Mouse (Mus musculus) CH12.LX (cell line): ENCODE measurements around the gene Macf1. TPM values are rescaled to one million over a fixed set of nuclear protein-coding genes. Genes with fewer than 3 reads are reported as not detected.
"Not testable (repeated sequence)": the region's sequence is repeated elsewhere in the genome, so short reads cannot be mapped to it uniquely, and the experiment has no call there.

ENCODE experiments used
- DNase-seq: peaks from one replicate; pipeline ENCODE4 v3.0.0-alpha.2; 2013; ENCODE audit errors: extremely low read depth
- H3K27ac ChIP-seq: 2 replicates; pipeline ENCODE4 v1.5.1; 2012; ENCODE audit warnings: low read depth, mild to moderate bottlenecking, control low read depth, moderate library complexity; ENCODE audit not compliant: insufficient read depth
- H3K27me3 ChIP-seq: replicated peaks from 2 replicates; pipeline ENCODE3; 2012; ENCODE audit warnings: inconsistent platforms
- H3K36me3 ChIP-seq, 2 experiments: replicated peaks in 1 of 2; 2 replicates each; pipeline versions ENCODE3 to v1.6.1; 2012; ENCODE audit warnings: inconsistent platforms in 1 of 2, low read length in 1 of 2, mild to moderate bottlenecking in 1 of 2, mixed read lengths in 1 of 2, moderate library complexity in 1 of 2; ENCODE audit not compliant: control insufficient read depth in 1 of 2, insufficient read depth in 1 of 2
- H3K4me1 ChIP-seq, 2 experiments: 2 replicates each; pipeline ENCODE4 v1.6.1; 2012; ENCODE audit warnings: inconsistent platforms in 1 of 2, moderate library complexity in 1 of 2; ENCODE audit not compliant: insufficient read depth in 2 of 2, control insufficient read depth in 1 of 2
- H3K4me2 ChIP-seq: 2 replicates; pipeline ENCODE4 v1.6.1; 2012; ENCODE audit warnings: low read depth, mild to moderate bottlenecking, control low read depth; ENCODE audit not compliant: poor library complexity, insufficient read depth, severe bottlenecking
- H3K4me3 ChIP-seq, 3 experiments: fragments of 150-350 bp in 1 of 3; sonication (generic) in 1 of 3; replicated peaks in 1 of 3; 2 replicates each; pipeline versions ENCODE3 to v1.5.1; 2011 to 2012; ENCODE audit warnings: low read depth in 2 of 3, low read length in 2 of 3, mild to moderate bottlenecking in 2 of 3, moderate library complexity in 2 of 3, control low read depth in 1 of 3, improper control_type of control experiment in 1 of 3, inconsistent platforms in 1 of 3, mixed read lengths in 1 of 3; ENCODE audit not compliant: poor library complexity in 1 of 3
- H3K79me2 ChIP-seq: replicated peaks from 2 replicates; pipeline ENCODE4 v1.6.1; 2012; ENCODE audit warnings: mild to moderate bottlenecking, moderate library complexity; ENCODE audit not compliant: control insufficient read depth, poor library complexity, insufficient read depth, severe bottlenecking; ENCODE audit errors: extremely low read depth
- H3K9ac ChIP-seq: 2 replicates; pipeline ENCODE4 v1.6.1; 2012; ENCODE audit warnings: low read depth, mild to moderate bottlenecking, control low read depth, moderate library complexity; ENCODE audit not compliant: insufficient read depth
- H3K9me3 ChIP-seq: replicated peaks from 2 replicates; pipeline ENCODE3; 2012; ENCODE audit warnings: low read length, inconsistent platforms, mixed read lengths
- CHD2 ChIP-seq: IDR thresholded peaks from 2 replicates; pipeline ENCODE4 v1.6.1; 2011; ENCODE audit warnings: low read length, improper control_type of control experiment
- E2F4 ChIP-seq: IDR thresholded peaks from 2 replicates; pipeline ENCODE4 v1.6.1; 2011; ENCODE audit warnings: low read depth, low read length, improper control_type of control experiment; ENCODE audit not compliant: insufficient replicate concordance
- ELF1 ChIP-seq: IDR thresholded peaks from 2 replicates; pipeline ENCODE4 v1.6.1; 2014; ENCODE audit warnings: low read depth, mild to moderate bottlenecking, inconsistent platforms, low read length, improper control_type of control experiment
- ETS1 ChIP-seq: conservative IDR thresholded peaks from 2 replicates; pipeline ENCODE4 v1.6.1; 2012; ENCODE audit warnings: low read depth, mild to moderate bottlenecking, inconsistent platforms, low read length, improper control_type of control experiment, moderate library complexity
- GABPA ChIP-seq: IDR thresholded peaks from 2 replicates; pipeline ENCODE4 v1.6.1; 2012; ENCODE audit warnings: low read depth, low read length, improper control_type of control experiment, inconsistent platforms; ENCODE audit not compliant: insufficient replicate concordance
- IRF4 ChIP-seq: IDR thresholded peaks from 2 replicates; pipeline ENCODE4 v1.6.1; 2014; ENCODE audit warnings: low read depth, mild to moderate bottlenecking, inconsistent platforms, low read length, improper control_type of control experiment
- JUN ChIP-seq: IDR thresholded peaks from 2 replicates; pipeline ENCODE4 v1.6.1; 2011; ENCODE audit warnings: low read depth, mild to moderate bottlenecking, low read length, improper control_type of control experiment, moderate library complexity; ENCODE audit not compliant: insufficient read depth
- JUND ChIP-seq: conservative IDR thresholded peaks from 2 replicates; pipeline ENCODE4 v1.6.1; 2011; ENCODE audit warnings: low read depth, low read length, improper control_type of control experiment
- MAFK ChIP-seq: IDR thresholded peaks from 2 replicates; pipeline ENCODE4 v1.6.1; 2011; ENCODE audit warnings: low read length, improper control_type of control experiment; ENCODE audit not compliant: insufficient replicate concordance
- MAZ ChIP-seq: IDR thresholded peaks from 2 replicates; pipeline ENCODE4 v1.6.1; 2012; ENCODE audit warnings: low read depth, mild to moderate bottlenecking, inconsistent platforms, low read length, improper control_type of control experiment, moderate library complexity
- MXI1 ChIP-seq: IDR thresholded peaks from 2 replicates; pipeline ENCODE4 v1.6.1; 2011; ENCODE audit warnings: mild to moderate bottlenecking, low read depth, low read length, improper control_type of control experiment
- MYC ChIP-seq: IDR thresholded peaks from 2 replicates; pipeline ENCODE4 v1.6.1; 2011; ENCODE audit warnings: low read depth, mild to moderate bottlenecking, improper control_type of control experiment, low read length
- NRF1 ChIP-seq: IDR thresholded peaks from 2 replicates; pipeline ENCODE4 v1.6.1; 2014; ENCODE audit warnings: low read depth, mild to moderate bottlenecking, inconsistent platforms, low read length, improper control_type of control experiment, moderate library complexity
- PAX5 ChIP-seq: IDR thresholded peaks from 2 replicates; pipeline ENCODE4 v1.6.1; 2012; ENCODE audit warnings: low read length, inconsistent platforms, mixed read lengths
- SIN3A ChIP-seq: IDR thresholded peaks from 2 replicates; pipeline ENCODE4 v1.6.1; 2012; ENCODE audit warnings: low read length, improper control_type of control experiment, inconsistent platforms
- TBP ChIP-seq: conservative IDR thresholded peaks from 2 replicates; pipeline ENCODE4 v1.6.1; 2011; ENCODE audit warnings: low read depth, low read length, improper control_type of control experiment
- TCF12 ChIP-seq: IDR thresholded peaks from 2 replicates; pipeline ENCODE4 v1.6.1; 2014; ENCODE audit warnings: low read depth, mild to moderate bottlenecking, inconsistent platforms, low read length, improper control_type of control experiment
- UBTF ChIP-seq: IDR thresholded peaks from 2 replicates; pipeline ENCODE4 v1.6.1; 2012; ENCODE audit warnings: low read depth, mild to moderate bottlenecking, inconsistent platforms, low read length, improper control_type of control experiment, moderate library complexity
- ZC3H11A ChIP-seq: IDR thresholded peaks from 2 replicates; pipeline ENCODE4 v1.6.1; 2012; ENCODE audit warnings: low read depth, mild to moderate bottlenecking, inconsistent platforms, low read length, improper control_type of control experiment
- ZKSCAN1 ChIP-seq: IDR thresholded peaks from 2 replicates; pipeline ENCODE4 v1.6.1; 2012; ENCODE audit warnings: low read depth, inconsistent platforms, low read length, improper control_type of control experiment, borderline replicate concordance
- ZNF384 ChIP-seq: IDR thresholded peaks from 2 replicates; pipeline ENCODE4 v1.6.1; 2012; ENCODE audit warnings: low read depth, low read length, improper control_type of control experiment, inconsistent platforms
- dilution Hi-C: fragments of 300-500 bp; cut with MboI; formaldehyde crosslinking; loops from 2 replicates; pipeline ENCODE4 v1.14.3; 2020; ENCODE audit warnings: low sequenced_read_pairs; ENCODE audit not compliant: extremely low pct_unique_long_range_greater_than_20kb, extremely low pct_ligation_motif_present
- in situ Hi-C: fragments of 300-500 bp; cut with MboI; formaldehyde crosslinking; loops from 3 replicates; pipeline ENCODE4 v1.14.3; 2019; ENCODE audit warnings: low sequenced_read_pairs, low pct_ligation_motif_present, low pct_unique_long_range_greater_than_20kb, mixed read lengths
- polyA plus RNA-seq: library from polyadenylated mRNA; unstranded; fragments of >175 nt; gene quantifications from 2 replicates; pipeline ENCODE4 v1.2.1, GENCODE M21; 2012; ENCODE audit warnings: low read depth; ENCODE audit not compliant: insufficient read length
- total RNA-seq, 2 experiments: library from RNA; depleted of rRNA; stranded (reverse); fragments of 300-350 nt in 1 of 2; fragments of >200 nt in 1 of 2; gene quantifications; 2 replicates each; pipeline ENCODE4 v1.2.3; 2012 to 2014

The Macf1 gene
- total and polyA plus RNA-seq, 3 experiments = 63.3 to 93.3 (median 77.8) TPM

- H3K4me1 ChIP-seq = peaks cover 3 to 12% of the 10 kb centered on the region in 2 experiments; a peak in 3 of 4 replicates
- H3K9me3 ChIP-seq = no peaks in the 10 kb centered on the region
- H3K27ac ChIP-seq = no peak overlapping the region
- no peak overlapping the region for H3K9ac ChIP-seq
- TF ChIP-seq MAZ = no peak
- no peak for TF ChIP-seq IRF4
- no peak for TF ChIP-seq ZNF384
- TF ChIP-seq NRF1 = no peak
- TF ChIP-seq ZKSCAN1 = no peak
- no peak for TF ChIP-seq PAX5
- no peak for TF ChIP-seq MYC
- TF ChIP-seq E2F4 = no peak
- TF ChIP-seq MAFK = no peak
- TF ChIP-seq ELF1 = no peak
- TF ChIP-seq UBTF = no peak
- no peak for TF ChIP-seq ETS1
- TF ChIP-seq TBP = no peak
- TF ChIP-seq MXI1 = no peak
- no peak for TF ChIP-seq JUN
- TF ChIP-seq TCF12 = no peak
- TF ChIP-seq ZC3H11A = no peak
- no peak for TF ChIP-seq SIN3A
- H3K27me3 ChIP-seq = no peaks in the 10 kb centered on the region
- H3K4me3 ChIP-seq = no peak overlapping the region
- DNase-seq = no peak
- H3K36me3 ChIP-seq = no peaks in the 10 kb centered on the region
- H3K79me2 ChIP-seq = no peaks in the 10 kb centered on the region
- in situ Hi-C loops = no loop called here
- H3K4me2 ChIP-seq = no peak overlapping the region
- dilution Hi-C loops = no loop called here
Measured at GRCm38 (mm10) chr4:123655245-123655644, 28.9 kb downstream of the Macf1 start.

GRCm38 (mm10) chr4:123654566-123654965 is 29.6 kb downstream of the Macf1 start:
- in situ Hi-C loops (no loop called here), dilution Hi-C loops (no loop called here)
- Histone ChIP-seq H3K27me3 (no peaks in the 10 kb centered on the region), H3K36me3 (no peaks in the 10 kb centered on the region), H3K4me1 (peaks cover 3 to 7% of the 10 kb centered on the region in 2 experiments; a peak in 3 of 4 replicates), H3K27ac (no peak overlapping the region), H3K4me2 (no peak overlapping the region), H3K4me3 (no peak overlapping the region)
- DNase-seq = no peak
- no peak for TF ChIP-seq GABPA
- TF ChIP-seq JUND = no peak
- no peak for TF ChIP-seq TBP
- TF ChIP-seq MAZ = no peak
- no peak for TF ChIP-seq CHD2
- TF ChIP-seq, all 38 proteins: peak for 0
- Histone ChIP-seq H3K79me2 (no peaks in the 10 kb centered on the region), H3K9me3 (no peaks in the 10 kb centered on the region), H3K9ac (no peak overlapping the region)

- H3K27ac ChIP-seq, DNase-seq, H3K9ac ChIP-seq, H3K36me3 ChIP-seq, H3K27me3 ChIP-seq, H3K4me2 ChIP-seq, H3K4me3 ChIP-seq, in situ Hi-C loops, H3K79me2 ChIP-seq, H3K9me3 ChIP-seq, H3K4me1 ChIP-seq, dilution Hi-C loops: not testable (repeated sequence)
Measured at GRCm38 (mm10) chr4:123653446-123653845, 30.7 kb downstream of the Macf1 start.
